Mouse (Mus musculus): Measurements from ENCODE around the gene Eif4h.

Gene Eif4h

DNA sequence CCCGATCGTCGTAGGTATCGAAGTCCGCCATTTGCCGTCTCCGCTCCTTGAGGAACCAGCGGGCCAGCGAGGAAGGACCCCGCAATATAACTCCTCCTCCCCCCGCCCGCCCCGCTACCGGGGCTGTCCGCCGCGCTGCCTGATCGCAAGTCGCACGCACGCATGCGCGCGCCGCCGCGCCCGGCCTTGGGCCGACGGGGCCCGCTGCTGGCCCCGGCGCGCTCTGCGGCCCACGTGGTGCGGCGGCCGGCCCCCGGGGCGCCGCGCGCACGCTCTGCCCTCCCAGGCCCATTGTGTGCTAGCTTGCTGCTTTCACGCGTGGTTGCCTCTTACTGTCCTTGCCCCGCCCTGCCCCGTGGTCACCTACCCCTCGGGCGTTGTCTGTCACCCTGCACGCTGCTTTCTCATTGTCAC, at the start of gene Eif4h:
Eif4h (minus strand) TSS at position 222 of the 414 bp plus-strand sequence.
- peak; percentile 87 for DNase-seq (ENCODE audit: low read depth)

DNA sequence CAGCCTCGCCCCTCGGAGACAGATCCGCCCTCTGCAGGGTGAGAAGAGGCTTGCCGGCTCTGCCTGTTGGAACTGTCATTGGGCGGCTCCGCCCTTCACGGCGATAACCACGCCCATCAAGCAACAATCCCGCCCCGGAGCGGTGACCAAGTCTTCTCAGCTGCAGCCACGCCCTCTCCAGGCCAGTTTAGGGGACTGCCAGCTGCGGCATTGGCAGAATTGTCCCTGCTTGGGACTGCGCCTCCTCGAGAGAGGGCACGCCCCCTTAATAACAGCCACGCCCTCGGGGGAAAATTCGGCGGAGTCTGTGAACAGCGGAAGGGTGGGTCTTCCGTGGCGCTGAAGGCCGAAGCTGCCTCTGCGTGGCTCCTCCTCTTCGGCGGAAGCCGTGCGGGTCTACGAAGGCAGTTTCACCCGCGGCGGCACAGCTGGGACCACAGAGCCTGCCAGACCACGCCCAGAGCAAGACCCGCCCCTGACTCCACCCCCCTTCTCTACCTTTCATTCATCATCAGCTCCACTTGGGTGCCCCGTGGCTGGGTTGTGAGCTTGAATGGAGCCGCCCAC, 49.5 kb upstream of the Eif4h start:
- peak; percentile 100 for DNase-seq (ENCODE audit: low read depth)

DNA sequence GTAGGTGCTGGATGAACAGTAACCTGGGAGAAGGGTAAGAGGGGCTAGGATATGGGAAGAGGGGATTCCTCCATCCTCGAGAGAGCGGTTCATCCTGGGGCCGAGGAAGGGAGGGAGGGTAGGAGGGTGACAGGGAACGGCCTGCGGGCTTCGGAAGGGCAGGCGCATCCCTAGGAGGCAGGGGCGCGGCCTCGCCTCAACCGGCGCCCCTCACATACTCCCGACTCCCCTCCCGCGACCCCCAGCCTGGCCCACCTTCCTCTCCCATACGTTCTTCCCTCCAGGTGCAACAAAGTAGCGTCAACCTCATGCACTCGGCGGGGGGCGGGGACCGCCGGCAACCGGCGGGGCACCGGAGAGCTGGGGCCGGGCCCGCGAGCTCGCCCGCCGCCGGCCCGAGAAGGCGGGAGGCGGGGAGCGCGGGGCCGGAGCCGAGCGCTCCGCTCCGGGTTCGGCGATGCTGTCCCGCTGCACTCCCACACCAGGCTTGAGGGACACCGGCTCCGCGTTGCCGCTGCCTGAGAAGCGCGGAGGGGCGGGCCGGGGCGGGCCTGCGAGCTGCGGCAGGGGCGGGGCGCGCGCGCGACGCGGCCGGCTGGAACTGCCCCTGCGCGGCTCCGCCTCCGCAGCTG, 48.9 kb upstream of the Eif4h start, which contains the start of gene Limk1:
Limk1 (minus strand) TSS at position 513 of the 632 bp plus-strand sequence.
- no peak for DNase-seq (ENCODE audit: low read depth)

DNA sequence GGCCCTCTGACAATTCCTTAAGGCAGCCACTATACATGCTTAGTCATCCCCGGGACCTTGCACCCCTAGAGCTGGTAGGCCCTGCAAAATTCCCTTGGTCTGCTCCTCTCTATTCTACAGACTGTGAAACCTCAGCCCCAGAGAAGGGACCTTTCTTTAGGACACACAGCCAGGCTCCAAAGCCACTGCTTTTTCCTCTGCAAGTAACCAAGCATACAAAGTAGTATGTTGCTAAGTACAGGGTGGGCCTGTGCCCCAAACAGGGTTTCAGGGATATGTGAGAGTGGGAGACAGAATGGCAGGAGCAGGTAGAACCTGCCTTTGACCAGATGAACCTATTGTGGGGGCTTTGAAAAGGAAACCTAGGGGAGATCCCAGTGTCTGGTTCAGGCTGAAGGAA, 47.9 kb upstream of the Eif4h start:
- DNase-seq (ENCODE audit: low read depth), result no peak

DNA sequence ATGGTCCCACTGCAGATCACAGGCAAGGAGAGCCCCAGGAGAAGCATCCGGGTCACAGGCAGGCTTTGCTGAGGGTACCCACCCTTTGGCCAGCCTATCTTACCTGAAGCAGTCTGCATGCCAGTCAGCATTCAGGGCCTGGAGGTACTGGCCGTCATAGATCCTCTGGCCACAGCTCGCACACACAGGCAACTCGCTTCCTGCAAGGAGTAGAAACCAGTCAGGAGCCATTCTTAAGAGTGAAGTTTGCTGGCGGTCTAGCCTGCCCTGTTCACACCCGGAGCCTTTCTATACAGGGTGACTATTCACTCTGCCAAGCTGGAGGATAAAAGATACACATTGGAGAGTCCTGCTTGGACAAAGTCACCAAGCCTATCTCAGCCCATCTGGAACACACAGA, 47.3 kb upstream of the Eif4h start:
- DNase-seq (ENCODE audit: low read depth), result no peak

DNA sequence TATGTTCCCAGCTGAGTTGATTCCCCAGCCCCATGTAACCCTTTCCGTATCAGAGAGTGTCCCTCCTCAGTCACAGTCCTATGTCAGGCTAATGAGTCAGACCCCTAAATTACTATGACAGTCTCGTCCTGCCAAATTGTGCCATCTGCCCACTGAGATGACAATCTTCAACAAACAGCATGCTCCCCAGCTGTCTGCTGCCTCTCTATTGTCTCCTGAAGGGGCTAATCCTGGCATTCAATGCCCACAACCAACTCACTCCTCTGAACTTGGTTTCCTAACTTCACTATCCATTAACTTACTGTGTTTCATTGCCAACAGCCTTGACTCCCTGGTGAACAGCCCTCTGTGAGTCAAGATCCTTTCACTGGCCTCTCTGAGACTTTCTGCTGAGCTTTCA, 45.1 kb upstream of the Eif4h start:
- DNase-seq (ENCODE audit: low read depth), result no peak

DNA sequence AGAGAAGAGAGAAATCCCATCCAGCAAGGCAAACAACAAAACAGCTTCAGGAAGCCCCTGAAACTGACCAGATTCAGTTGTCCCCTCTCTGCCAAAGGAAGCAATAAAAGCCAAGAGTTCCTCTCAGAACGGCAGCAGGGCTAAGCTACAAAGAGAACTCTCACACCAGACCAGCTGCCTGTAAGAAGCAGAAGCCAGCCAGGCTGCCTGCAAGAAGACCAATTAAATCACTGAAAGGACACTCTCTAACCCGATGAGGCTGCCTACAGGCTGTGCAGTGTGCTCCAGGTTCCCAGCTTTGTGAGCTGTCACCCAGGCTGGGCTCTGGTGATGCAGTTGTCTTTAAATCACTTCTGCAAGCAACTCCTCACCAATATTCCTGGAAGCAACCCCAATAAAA, 44.5 kb upstream of the Eif4h start:
- no peak for DNase-seq (ENCODE audit: low read depth)

DNA sequence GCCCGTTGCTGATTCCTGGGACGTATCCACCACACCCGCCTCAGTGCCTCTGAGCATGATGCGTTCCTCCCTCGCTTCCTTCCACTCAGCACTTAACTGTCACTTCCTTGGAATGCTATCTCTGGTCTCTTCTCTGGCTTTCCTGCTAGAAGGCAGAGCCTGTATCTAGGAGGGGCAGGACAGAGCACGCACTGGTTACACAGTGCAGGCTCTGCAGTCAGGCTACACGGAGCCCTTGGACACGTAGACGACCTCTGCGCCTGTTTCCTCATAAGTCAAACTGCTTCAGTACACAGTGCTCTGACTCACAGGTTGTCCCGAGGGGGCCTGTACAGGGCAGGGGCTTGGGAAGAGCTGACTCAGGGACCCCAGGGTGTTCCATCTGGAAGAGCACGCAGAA, 40.9 kb upstream of the Eif4h start:
- no peak for DNase-seq (ENCODE audit: low read depth)

DNA sequence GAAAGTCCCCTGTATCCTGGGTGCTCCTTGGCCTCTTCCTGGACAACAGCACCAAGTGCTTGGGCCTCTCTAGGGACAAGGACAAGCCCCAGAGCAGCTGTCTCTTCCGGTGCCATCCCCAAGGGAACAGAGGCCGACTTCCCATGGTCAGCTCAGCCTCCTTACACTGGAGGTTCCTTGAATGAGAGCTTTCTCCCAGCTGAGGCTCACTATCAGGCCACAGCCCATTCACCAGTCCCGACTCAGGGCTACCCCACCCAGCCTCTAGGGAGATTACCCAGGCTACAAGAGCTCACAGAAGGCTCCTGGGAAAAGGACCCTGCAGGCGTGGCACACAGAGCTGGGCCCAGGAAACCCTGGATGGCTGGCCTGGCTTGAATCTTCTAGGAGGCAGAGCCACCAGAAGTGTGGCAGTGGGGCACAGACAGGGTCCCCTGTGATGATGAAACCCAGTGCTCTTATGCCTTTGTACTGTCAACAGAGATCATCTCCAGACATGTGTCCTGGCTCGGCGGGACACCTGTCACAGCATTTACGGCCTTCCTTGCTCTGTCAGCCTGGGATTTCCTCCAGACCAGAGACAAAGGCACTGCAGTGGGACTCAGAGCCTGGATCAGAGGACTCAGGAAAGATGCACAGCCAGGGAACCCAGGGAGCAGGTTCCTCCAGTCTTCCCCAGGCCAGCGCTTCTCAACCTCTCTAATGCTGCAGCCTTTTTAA, 39.7 kb upstream of the Eif4h start:
- no peak for DNase-seq (ENCODE audit: low read depth)

DNA sequence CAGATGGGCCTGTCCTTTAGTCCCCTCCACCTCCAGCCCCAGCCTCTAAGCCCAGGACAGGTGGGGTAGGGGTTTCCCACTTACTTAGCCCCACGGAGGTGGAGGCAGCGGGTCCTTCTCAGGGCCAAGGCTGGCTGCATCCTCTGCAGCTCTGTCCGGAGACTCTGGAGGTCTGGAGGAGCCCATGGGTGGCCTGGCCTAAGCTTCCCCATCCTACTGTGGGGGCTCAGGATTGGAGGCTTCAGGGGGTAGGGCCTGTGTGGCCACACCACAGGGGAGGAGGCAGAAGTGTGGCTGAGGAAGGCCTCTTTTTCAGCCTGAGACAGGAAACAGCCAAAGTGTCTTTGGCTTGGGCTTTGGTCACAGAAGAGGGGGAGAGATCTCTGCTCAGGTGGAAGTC, 38.7 kb upstream of the Eif4h start:
- no peak for DNase-seq (ENCODE audit: low read depth)

DNA sequence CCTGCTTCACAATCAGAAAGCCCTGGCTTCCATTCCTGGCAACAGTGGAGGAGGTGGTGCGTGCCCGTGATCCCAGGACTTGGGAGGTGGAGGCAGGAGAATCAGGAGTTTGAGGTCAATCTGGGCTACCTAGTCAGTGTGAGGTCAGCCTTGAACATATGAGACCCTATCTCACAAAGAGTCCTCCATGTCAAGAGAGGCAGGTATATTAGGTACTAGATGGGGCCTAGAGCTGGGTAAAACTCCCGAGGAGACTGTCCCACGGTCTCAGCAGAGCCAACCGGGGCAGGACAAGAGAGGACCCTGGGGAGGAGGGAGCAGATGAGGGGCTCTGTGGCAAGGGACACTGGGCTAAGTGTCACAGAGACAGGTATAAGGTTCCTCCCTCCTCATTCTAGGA, 38.2 kb upstream of the Eif4h start:
- DNase-seq (ENCODE audit: low read depth), result no peak

DNA sequence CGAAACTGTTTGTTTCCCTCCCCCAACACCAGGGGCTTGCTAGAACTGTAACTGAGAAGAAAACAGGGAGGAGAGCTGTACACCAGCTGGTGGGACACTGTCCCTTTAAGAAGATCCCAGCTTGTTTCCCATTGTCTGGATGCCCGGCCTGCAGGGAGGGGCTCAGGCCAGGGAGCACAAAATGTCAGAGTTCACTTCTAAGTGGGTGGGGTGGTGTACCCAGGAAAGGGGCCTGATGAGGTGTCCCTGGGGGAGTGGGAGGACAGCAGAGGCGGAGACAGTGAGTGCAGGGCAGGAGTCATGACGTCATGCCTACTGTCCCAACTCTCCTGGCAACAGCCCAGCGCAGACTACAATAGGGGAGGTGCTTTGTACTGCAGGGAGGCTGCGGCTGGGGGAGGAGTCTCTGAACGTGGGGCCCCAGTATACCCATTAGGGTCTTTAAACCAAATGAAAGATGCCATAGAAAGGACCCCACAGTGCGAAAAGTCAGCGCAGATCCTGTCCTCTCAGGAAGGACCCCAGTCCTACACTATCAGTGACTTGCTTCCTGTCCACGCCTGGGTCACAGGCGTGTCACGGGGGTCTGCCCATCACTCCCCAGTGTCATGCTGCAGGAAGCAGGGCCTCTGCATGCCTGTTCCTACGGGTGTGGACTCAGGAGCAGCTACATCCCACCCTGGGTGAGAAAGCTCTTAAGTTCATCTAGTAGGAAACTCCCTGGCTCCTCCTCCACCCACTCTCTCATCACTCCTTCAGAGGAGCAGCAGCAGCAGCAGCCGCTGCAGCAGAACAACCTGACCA, 36.9 kb upstream of the Eif4h start:
- DNase-seq (ENCODE audit: low read depth), result no peak

DNA sequence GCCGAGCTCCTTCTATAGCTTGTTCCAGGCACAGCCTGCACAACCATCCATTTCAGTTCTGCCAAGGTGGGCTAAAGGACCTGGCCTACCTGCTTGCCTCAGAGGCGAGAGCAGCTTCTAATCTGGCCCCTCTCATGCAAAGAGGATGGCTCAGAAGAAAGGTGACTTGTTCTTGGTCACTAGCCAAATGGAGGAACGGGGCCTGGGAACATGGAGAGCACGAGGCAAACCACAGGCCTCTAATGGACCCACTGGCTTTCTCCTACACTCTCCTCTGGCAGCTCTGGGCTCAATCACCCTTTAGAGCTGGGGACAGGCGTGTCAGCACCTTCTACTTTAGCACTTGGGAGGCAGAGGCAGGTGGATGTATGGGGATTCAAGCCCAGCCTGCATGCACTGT, 35.7 kb upstream of the Eif4h start:
- no peak for DNase-seq (ENCODE audit: low read depth)

DNA sequence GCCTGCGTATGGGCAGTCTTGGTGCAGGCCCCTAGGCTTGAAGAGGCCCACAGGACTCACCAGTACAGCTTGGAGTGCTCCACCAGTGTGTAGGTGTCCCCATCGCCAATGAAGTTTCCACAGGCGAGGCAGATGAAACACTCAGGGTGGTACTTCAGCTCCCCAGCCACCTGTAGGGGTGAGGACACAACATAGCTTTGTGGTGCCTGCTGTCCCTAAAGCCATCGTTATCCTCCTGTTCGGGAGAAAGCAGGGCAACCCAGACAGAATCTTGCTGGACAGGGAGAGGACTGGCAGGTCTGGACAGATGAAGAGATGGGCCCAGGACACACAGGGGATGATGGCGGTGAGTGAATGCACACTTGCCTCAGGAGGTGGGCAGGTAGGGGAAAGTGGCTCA, 33.3 kb upstream of the Eif4h start:
- DNase-seq (ENCODE audit: low read depth), result no peak

DNA sequence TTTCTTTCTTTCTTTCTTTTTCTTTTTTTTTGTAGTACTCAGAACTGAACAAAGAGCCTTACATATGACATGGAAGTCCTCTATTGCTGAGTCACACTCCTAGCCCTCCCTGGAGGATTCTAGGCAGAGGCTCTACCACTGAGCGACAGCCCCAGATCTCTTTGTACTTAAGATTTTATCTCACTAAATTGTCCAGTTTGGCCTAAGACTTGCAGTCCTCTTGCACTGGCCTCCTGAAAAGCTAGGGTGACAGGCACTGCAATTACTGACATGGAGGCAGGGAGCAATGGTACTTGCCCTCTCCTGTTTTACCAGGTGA, 32.9 kb upstream of the Eif4h start:
- DNase-seq (ENCODE audit: low read depth), result no peak

DNA sequence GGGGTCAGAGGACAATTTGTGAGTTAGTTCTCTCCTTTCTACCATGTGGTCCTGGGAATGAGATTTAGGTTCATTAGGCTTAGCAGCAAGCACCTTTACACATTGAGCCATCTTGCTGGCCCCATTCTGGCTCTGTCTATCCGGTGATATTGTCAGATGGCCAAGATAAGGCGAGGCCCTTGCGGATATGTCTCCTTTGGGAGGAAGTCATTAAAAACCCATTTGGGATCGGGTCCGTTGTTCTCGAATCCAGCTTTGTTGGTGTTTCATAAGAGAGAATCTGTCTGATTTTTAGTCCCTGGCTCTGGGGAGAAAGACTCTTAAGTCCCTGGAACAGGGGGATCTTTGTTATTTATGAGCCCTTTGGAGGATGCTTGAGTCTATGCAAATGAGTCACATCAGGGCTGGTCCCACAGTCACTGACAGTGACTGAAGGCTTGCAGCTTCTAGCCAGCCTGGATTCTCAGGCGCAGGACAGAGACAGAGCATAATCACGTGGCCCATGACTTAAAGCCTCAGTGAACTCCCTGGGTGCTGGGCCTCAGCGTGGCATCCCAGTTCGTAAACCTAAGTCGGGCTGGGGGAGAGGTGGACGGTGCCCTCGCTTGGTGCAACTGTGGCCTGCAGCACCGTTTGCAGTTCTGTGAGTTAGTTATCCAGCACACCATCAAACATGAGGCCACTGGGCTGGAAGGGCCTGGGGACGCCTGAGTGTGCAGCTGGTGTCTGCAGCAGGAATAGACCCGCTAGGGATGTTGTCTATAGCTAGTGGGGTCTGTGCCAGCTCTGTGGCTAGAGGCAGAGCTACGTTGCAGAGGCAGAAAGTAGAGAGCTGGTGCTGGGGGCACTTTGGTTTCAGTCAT, 32.3 kb upstream of the Eif4h start:
- no peak for DNase-seq (ENCODE audit: low read depth)

DNA sequence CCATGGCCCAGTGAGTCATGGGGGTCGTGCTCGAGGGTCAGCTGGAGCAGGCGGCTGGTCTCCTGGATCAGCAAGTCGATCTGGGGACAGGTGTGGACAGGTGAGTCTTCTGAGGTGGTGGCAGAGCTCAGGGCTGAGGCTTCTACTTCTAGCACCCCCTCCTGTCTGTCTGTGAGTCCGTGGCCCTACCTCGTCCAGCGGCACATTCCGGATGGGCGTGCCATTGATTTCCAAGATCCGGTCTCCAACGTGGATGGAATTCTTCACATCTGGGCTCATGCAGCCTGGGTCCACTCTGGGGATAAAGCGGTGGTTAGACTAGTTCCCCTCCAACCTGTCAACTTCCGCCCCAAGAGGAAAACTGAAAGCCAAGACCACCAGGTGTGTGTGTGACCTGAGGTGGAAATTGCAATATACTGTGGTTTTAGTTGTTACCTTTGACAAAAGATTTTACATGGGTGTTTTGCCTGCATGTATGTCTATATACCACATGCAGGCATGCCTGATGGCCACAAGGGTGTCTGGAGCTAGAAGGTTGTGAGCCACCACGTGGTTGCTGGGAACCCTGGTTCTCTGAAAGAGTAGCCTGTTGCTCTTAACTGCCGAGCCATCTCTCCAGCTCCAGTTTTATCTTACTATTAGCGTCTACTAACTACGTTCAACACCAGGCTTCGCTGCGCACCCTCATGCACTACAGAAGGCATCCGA, 29.9 kb upstream of the Eif4h start:
- DNase-seq (ENCODE audit: low read depth), result no peak

DNA sequence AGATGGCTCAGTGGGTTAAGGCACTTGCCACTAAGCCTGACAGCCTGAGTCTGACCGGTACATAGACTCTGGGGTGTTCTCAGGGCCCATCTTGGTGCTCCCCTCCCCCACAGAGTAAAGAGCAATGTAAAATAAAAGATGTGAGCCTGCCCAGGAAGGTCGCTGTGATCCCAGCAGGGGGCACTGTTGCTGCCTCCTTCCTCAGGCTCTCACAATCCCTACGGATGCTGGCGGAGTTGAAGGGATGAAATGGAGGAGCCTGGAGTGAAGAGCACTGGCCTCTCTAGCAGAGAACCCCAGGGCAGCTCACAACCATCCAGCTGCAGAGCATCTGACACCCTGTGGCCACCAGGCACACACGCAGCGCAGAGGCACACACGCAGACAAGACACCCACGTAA, 29.2 kb upstream of the Eif4h start:
- DNase-seq (ENCODE audit: low read depth), result no peak

DNA sequence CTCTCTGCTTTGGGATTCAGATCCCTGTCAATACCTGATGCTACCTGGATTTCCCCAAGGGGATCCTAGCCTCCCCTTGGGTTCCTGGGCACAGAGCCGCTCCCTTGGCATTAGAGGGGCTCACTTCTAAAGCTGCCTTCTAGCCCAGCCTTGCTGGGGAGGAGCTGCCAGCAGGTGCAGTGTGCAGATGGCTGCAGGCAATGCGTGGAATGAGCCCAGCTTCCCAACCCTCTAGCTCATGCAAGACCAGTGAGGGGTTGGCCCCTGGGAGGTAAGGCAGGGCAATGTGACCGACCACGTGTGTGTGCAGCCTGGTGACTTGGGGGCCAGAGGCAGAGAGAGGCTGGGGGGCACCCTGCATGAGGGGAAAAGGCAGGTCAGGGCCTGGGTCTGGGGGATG, 17.4 kb upstream of the Eif4h start:
- no peak for DNase-seq (ENCODE audit: low read depth)

DNA sequence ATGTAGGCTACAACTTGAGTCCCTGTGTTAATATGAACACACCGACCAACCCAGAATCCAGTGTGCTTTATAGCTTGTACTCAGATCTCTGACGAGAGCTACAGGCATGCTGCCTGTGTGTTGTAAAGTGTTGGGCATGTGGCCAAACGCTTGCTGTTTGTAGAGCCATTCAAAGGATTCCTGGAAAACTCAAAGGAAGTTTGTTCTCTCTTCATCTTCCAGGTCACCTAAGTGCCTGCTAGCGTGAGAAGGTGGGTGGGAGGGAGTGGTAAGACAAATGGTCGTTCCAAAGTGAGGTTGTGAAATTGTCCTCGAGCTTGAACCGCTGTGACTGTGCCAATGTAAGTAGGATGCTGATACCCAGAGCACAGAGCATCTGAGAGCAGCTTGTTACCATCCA, 12.7 kb upstream of the Eif4h start:
- DNase-seq (ENCODE audit: low read depth), result no peak

DNA sequence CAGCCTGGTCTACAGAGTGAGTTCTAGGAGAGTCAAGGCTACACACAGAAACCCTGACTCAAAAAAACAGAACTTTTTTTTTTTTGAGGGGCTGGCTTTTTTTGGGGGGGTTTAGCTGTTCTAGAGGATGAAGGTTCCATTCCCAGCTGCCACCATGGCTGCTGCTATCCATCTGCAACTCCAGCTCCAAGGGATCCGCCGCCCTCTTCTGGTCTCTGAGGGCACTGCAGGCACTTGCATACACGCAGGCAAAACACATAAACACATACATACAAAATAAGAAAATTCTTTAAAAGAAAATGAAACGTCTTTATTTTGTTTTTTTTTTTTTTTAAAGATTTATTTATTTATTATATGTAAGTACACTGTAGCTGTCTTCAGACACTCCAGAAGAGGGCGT, 11.6 kb upstream of the Eif4h start:
- no peak for DNase-seq (ENCODE audit: low read depth)
